Mouse (Mus musculus) heart, postnatal 0 days (tissue): ENCODE measurements at regions not wholly inside any gene's neighbourhood (a gene's known extent, or its start where the extent isn't known, plus 50 kb on each side); places are given as distances from the start of the nearest gene placed in this dataset.

Experiments
- ATAC-seq: fragments of 200-750 bp; cut with Nextera tagmentation; 2 replicates; pipeline ENCODE4 v1.8.0; 2017; ENCODE audit warnings: low read depth, moderate number of reproducible peaks, moderate library complexity; ENCODE audit not compliant: insufficient read depth
- DNase-seq: peaks from one replicate; pipeline ENCODE4 v3.0.0-alpha.2; 2016; ENCODE audit warnings: low spot score
- H3K27ac ChIP-seq: fragments of 300-500 bp; sonication (generic); 2 replicates; pipeline ENCODE4 v1.5.1; 2014; ENCODE audit warnings: low read depth, mild to moderate bottlenecking
- H3K27me3 ChIP-seq: fragments of 300-500 bp; sonication (generic); 2 replicates; pipeline ENCODE4 v1.6.1; 2014; ENCODE audit warnings: low read length, mixed read lengths; ENCODE audit not compliant: control insufficient read depth, insufficient read depth
- H3K36me3 ChIP-seq: fragments of 300-500 bp; sonication (generic); replicated peaks from 2 replicates; pipeline ENCODE4 v1.6.1; 2014; ENCODE audit warnings: low read length, mixed read lengths; ENCODE audit not compliant: control insufficient read depth, insufficient read depth
- H3K4me1 ChIP-seq: fragments of 300-500 bp; sonication (generic); 2 replicates; pipeline ENCODE4 v1.6.1; 2014; ENCODE audit warnings: antibody characterized with exemption; ENCODE audit not compliant: control insufficient read depth, insufficient read depth
- H3K4me2 ChIP-seq: fragments of 300-500 bp; sonication (generic); 2 replicates; pipeline ENCODE4 v1.6.1; 2014; ENCODE audit warnings: low read depth, mild to moderate bottlenecking, low read length, moderate library complexity
- H3K4me3 ChIP-seq: fragments of 300-500 bp; sonication (generic); 2 replicates; pipeline ENCODE4 v1.5.1; 2014; ENCODE audit warnings: low read depth, low read length
- H3K9ac ChIP-seq: fragments of 300-500 bp; sonication (generic); replicated peaks from 2 replicates; pipeline ENCODE4 v1.6.1; 2014; ENCODE audit warnings: low read depth, low read length, mixed read lengths
- H3K9me3 ChIP-seq: fragments of 300-500 bp; sonication (generic); replicated peaks from 2 replicates; pipeline ENCODE4 v1.6.1; 2016; ENCODE audit warnings: low read length; ENCODE audit not compliant: control insufficient read depth
- CTCF ChIP-seq: IDR thresholded peaks from 2 replicates; pipeline ENCODE4 v1.5.1; 2016; ENCODE audit warnings: antibody characterized with exemption, control low read depth, low read depth
- EP300 ChIP-seq: IDR thresholded peaks from 2 replicates; pipeline ENCODE4 v1.6.1; 2016; ENCODE audit warnings: antibody characterized with exemption, low read depth
- WGBS: fragments of 180-500 bp; shearing (Covaris S2); extraction: QIAGEN DNeasy Blood & Tissue Kit; methylation state at CpG from one replicate; pipeline ENCODE4 v1.1.7; 2014; 5-methylcytosine and 5-hydroxymethylcytosine counted together

DNA sequence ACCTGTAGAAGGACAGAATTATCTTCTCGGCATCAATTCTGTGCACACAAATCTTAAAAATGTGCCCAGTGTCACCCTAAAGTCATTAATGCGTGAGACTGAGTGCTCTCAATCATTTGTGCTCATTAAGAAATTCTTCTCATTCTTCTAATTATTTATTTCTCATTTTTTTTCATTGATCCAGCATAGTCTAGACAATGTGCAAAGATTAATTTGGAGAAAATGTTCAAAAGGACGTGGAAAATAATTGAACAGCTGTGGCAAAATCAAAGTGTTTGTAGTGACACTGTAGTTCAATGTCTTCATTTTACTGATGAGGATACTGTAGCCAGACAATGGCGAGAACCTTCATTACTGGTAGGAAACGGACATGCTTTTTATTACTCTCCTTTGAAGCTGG, 702.0 kb downstream of the Slc22a22 start:
- Histone ChIP-seq H3K9me3 (no peaks in the 10 kb centered on the region), H3K36me3 (no peaks in the 10 kb centered on the region), H3K4me3 (no peak overlapping the region), H3K4me2 (no peak overlapping the region), H3K27ac (no peak overlapping the region), H3K4me1 (no peaks in the 10 kb centered on the region), H3K9ac (no peak overlapping the region), H3K27me3 (no peaks in the 10 kb centered on the region)
- no peak for TF ChIP-seq EP300
- no peak for TF ChIP-seq CTCF
- 75% methylated on average over 5 of the region's 5 CpGs for WGBS
- DNase-seq (no peak), ATAC-seq (no peak)

DNA sequence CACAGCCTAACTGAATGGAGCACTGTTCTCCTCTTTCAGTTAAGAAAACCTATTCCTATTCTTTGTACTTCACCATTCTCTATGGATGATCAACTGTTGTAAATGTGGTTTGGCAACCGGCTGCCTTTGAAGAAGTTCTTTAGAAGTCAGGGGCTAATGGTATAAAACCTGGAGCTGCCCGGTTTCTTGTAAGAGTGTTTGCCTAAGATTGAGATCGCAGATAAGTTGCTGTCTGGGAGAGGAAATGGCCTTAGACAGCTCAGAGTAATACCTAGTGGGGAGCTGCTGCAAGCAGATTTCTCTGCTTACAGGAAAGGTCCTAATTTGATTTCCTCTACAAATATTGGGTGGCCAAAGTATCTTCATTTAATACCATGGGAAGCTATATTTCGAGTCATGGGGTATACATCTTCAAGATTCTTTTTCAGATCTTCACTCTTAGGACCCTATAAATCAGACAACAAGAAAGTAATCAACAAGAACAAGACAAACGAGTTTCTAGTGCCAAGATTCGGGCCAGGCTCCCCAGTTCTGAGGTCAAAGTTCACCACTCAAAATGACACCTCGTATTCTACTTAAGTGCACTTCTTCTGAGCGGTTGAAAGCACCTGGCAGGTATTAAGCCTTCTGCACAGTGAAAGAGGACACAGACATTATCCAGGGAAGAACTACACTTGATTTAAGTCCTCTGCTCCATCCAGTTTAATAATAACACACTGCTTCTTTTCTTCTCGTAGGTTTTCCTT, 702.6 kb downstream of the Slc22a22 start:
- no peak for ATAC-seq
- DNase-seq, result no peak

DNA sequence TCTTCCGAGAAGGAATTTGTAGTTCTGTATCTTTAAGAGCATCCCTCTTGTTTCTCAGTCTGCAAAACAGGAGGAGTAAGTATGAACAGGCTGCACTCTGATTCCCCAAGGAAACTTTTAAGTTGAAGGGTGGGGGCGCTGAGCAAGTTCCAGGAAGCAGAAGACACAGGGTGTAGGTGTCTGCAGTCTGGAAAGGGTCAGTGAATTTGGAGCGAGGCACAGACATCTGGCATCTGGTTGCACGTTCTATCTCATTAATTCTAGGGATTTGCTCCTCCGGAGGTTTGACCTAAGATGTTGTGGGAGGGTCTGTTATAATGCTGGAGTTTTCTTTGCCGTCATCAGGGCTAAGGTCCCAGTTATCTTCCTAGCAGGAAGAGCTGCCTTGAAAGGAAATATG, 711.1 kb downstream of the Slc22a22 start:
- no peak for DNase-seq
- H3K36me3 ChIP-seq, result no peaks in the 10 kb centered on the region
- H3K9ac ChIP-seq, result no peak overlapping the region
- TF ChIP-seq CTCF (no peak), EP300 (no peak)
- no peak overlapping the region for H3K4me2 ChIP-seq
- no peak overlapping the region for H3K4me3 ChIP-seq
- no peaks in the 10 kb centered on the region; the same call in 1 of the 2 replicates for H3K4me1 ChIP-seq
- no peak for ATAC-seq
- H3K9me3 ChIP-seq, result no peaks in the 10 kb centered on the region
- H3K27me3 ChIP-seq, result no peaks in the 10 kb centered on the region
- 58% methylated on average over 6 of the region's 6 CpGs for WGBS
- H3K27ac ChIP-seq, result no peak overlapping the region

More for the DNA sequence above, 702.6 kb downstream of the Slc22a22 start:
- no peak overlapping the region for H3K9ac ChIP-seq
- 53% methylated on average over 9 of the region's 9 CpGs for WGBS
- H3K4me2 ChIP-seq, result no peak overlapping the region
- no peaks in the 10 kb centered on the region for H3K36me3 ChIP-seq
- TF ChIP-seq EP300 (no peak), CTCF (no peak)
- no peak overlapping the region for H3K27ac ChIP-seq
- H3K4me1 ChIP-seq, result no peaks in the 10 kb centered on the region
- H3K9me3 ChIP-seq, result no peaks in the 10 kb centered on the region
- no peak overlapping the region for H3K4me3 ChIP-seq
- H3K27me3 ChIP-seq, result no peaks in the 10 kb centered on the region

DNA sequence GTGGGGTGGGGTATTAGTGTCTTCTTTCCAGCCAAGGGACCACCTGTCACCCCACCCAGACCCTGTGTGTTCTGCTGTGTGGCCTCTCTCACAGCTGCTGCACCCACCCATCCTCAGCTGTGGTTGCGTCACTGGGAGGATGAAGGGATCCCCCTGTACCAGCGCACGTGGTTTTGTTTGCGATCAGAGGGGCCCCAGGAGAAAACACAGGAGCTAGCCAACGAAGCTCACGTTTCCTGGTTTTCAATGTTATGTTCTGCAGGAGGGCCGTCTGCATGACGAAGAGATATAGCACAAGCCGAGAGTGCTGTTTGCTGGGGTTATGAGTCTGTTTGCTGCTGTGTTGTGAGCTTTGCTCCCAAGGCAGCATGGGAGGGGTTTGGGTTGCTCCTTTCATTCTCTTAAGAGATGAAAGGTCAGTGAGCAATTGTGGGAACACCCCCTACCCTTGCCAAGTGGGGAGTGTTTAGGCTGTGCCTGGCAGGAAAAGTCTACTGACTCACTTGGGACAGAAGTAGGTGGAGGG, 712.4 kb downstream of the Slc22a22 start:
- Histone ChIP-seq H3K9me3 (no peaks in the 10 kb centered on the region), H3K27me3 (no peaks in the 10 kb centered on the region), H3K36me3 (no peaks in the 10 kb centered on the region), H3K4me3 (no peak overlapping the region), H3K9ac (no peak overlapping the region), H3K4me1 (no peaks in the 10 kb centered on the region; the same call in 1 of the 2 replicates), H3K27ac (no peak overlapping the region), H3K4me2 (peak overlapping the region; percentile 43)
- 28% methylated on average over 9 of the region's 9 CpGs for WGBS
- ATAC-seq (no peak), DNase-seq (no peak)
- TF ChIP-seq CTCF, result no peak
- no peak for TF ChIP-seq EP300

DNA sequence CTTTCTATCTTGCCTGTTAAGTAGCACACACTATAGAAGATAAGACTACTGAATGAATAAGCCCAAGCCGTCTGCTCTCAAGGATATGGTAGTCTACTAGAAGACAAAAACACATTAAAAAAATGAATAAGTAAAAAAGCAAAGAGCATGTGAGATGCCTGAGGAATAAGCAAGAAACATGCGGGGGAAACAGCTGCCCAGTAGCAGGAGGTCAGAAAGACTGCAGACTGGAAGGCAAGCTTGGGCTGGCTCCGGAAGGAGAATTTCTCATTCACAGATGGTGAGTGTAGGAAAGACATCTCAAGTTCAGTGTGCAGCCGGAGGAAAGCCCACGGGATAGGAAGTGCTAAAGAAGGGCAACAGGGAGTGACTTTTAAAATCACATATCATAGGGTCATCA, 713.4 kb downstream of the Slc22a22 start:
- Histone ChIP-seq H3K27ac (no peak overlapping the region), H3K9ac (no peak overlapping the region), H3K9me3 (no peaks in the 10 kb centered on the region), H3K36me3 (no peaks in the 10 kb centered on the region), H3K4me1 (no peaks in the 10 kb centered on the region; the same call in 1 of the 2 replicates), H3K4me2 (no peak overlapping the region), H3K27me3 (no peaks in the 10 kb centered on the region), H3K4me3 (no peak overlapping the region)
- 49% methylated on average over 5 of the region's 5 CpGs for WGBS
- no peak for ATAC-seq
- DNase-seq, result no peak
- TF ChIP-seq CTCF (no peak), EP300 (no peak)

DNA sequence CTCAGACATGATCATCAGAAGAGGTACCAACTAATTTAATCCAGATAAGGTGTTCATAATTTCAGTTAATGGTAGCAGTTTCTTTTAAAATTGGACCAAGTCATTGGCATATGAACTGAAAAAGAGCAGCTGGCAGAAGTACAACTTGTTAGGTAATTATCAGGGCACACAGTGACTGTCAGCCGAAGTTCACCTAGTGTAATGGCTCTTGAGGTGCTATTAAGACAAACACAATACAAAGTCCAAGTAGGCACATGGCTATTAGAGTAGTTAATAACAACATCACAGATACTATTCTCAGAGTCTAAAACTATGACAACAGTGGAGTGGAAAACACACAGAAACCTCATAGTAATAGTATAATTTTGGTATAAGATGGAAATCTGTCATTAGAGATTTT, 730.7 kb downstream of the Slc22a22 start:
- TF ChIP-seq EP300, result no peak
- no peak for TF ChIP-seq CTCF
- Histone ChIP-seq H3K36me3 (no peaks in the 10 kb centered on the region), H3K27me3 (no peaks in the 10 kb centered on the region), H3K4me2 (no peak overlapping the region), H3K4me3 (no peak overlapping the region), H3K9ac (no peak overlapping the region), H3K9me3 (no peaks in the 10 kb centered on the region), H3K27ac (no peak overlapping the region), H3K4me1 (no peaks in the 10 kb centered on the region)
- DNase-seq, result no peak
- no peak for ATAC-seq
- 65% methylated on average over 1 of the region's 1 CpGs for WGBS
